Mouse (Mus musculus) left cerebral cortex, adult 2 months (tissue): ENCODE data around the gene Shroom2. TPM values are rescaled to one million over a fixed set of nuclear protein-coding genes. Genes with fewer than 3 reads are reported as not detected.
"Not testable (repeated sequence)": the region's sequence is repeated elsewhere in the genome, so short reads cannot be mapped to it uniquely, and the experiment has no call there.

ENCODE experiments used
- DNase-seq, 2 experiments: peaks; one replicate each; pipeline ENCODE4 v3.0.0; 2021 to 2022; ENCODE audit warnings: low spot score in 2 of 2, mixed read lengths in 1 of 2; ENCODE audit errors: extremely low spot score in 1 of 2
- H3K27ac ChIP-seq: fragments of 200-600 bp; 2 replicates; pipeline ENCODE4 v1.8.1; 2022
- H3K4me3 ChIP-seq: fragments of 200-600 bp; 2 replicates; pipeline ENCODE4 v1.8.1; 2022
- CTCF ChIP-seq: fragments of 200-600 bp; IDR thresholded peaks from 2 replicates; pipeline ENCODE4 v1.8.1; 2022; ENCODE audit warnings: antibody characterized with exemption, mild to moderate bottlenecking, moderate library complexity
- intact Hi-C: fragments of 180-260 bp; cut with DNase I; formaldehyde crosslinking; loops from one replicate; pipeline ENCODE4 v1.15.1; 2025
- total RNA-seq, 2 experiments: library from RNA; stranded (reverse); gene quantifications; 2 replicates each; pipeline ENCODE4 v1.2.3; 2021

The Shroom2 gene
- total RNA-seq, 2 experiments from 2014 or later: 96.7 to 104 TPM

DNA sequence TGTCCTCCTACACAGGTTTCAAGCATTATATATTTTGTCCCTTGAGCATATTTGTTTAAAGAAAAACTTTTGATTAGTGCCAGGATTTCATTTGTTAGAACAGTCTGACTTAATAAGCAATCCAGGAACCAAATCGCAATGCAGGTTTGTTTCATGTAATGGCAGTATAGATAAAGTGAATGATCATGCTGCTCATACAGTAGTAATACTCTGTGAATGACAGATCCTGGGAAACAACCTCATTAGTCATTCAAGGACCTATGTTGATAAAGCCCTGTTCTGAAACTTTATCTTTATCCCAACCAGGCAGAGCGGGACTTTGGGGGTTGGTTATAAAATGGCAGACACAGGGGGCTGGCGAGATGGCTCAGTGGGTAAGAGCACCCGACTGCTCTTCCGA is 13.0 kb downstream of the Shroom2 start:
- intact Hi-C loops: no loop called here

GRCm38 (mm10) chrX:152755819-152756218 is 13.4 kb downstream of the Shroom2 start:
- DNase-seq: no peak
- H3K4me3 ChIP-seq: no peak overlapping the region
- intact Hi-C loops: no loop called here
- no peak for TF ChIP-seq CTCF
- no peak overlapping the region for H3K27ac ChIP-seq

More for the DNA sequence above, 13.0 kb downstream of the Shroom2 start:
- Histone ChIP-seq H3K4me3 (no peak overlapping the region), H3K27ac (no peak overlapping the region)
- no peak for TF ChIP-seq CTCF
- no peak for DNase-seq

DNA sequence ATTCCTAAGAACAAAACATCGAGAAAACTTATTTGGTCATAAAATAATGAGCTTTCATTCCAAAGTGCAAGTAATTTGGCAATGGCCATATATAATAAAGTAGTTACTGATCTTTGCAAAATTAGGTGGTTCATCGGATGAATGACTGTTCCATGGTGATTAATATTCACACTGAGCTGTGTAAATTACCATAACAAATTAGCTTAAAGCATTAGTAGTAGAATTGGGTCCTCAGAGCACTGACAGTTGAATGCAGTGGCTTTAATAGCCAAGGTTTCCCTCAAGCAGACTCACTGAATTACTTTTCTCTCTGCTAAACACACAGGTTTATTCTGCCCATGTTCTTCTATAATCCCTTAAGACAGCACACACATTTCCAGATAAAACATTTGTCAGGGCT is 23.3 kb downstream of the Shroom2 start:
- Histone ChIP-seq H3K4me3 (no peak overlapping the region), H3K27ac (no peak overlapping the region)
- intact Hi-C loops: no loop called here
- DNase-seq: no peak
- TF ChIP-seq CTCF: no peak

GRCm38 (mm10) chrX:152743642-152744041 is 25.6 kb downstream of the Shroom2 start:
- H3K27ac ChIP-seq: no peak overlapping the region
- intact Hi-C loops: loop anchor here (1.0 kb wide), 1 partner anchor 8 kb away; no protein-coding TSS in a partner anchor
- no peak for TF ChIP-seq CTCF
- H3K4me3 ChIP-seq: no peak overlapping the region
- DNase-seq: no peak

- no peak overlapping the region for H3K4me3 ChIP-seq
- no peak for TF ChIP-seq CTCF
- intact Hi-C loops: no loop called here
- DNase-seq: no peak
- H3K27ac ChIP-seq: no peak overlapping the region
Measured at GRCm38 (mm10) chrX:152738759-152739368, 30.4 kb downstream of the Shroom2 start.

GRCm38 (mm10) chrX:152738191-152738590 is 31.1 kb downstream of the Shroom2 start:
- intact Hi-C loops: no loop called here
- DNase-seq: no peak
- Histone ChIP-seq H3K4me3 (no peak overlapping the region), H3K27ac (no peak overlapping the region)
- no peak for TF ChIP-seq CTCF

GRCm38 (mm10) chrX:152735283-152735682 is 34.0 kb downstream of the Shroom2 start:
- TF ChIP-seq CTCF: no peak
- intact Hi-C loops: loop anchor here (1.0 kb wide), 1 partner anchor 8 kb away; no protein-coding TSS in a partner anchor
- Histone ChIP-seq H3K4me3 (no peak overlapping the region), H3K27ac (no peak overlapping the region)
- no peak for DNase-seq

- no peak for DNase-seq
- Histone ChIP-seq H3K4me3 (no peak overlapping the region), H3K27ac (no peak overlapping the region)
- TF ChIP-seq CTCF: no peak
- intact Hi-C loops: no loop called here
Measured at GRCm38 (mm10) chrX:152716693-152717092, 52.6 kb downstream of the Shroom2 start.

DNA sequence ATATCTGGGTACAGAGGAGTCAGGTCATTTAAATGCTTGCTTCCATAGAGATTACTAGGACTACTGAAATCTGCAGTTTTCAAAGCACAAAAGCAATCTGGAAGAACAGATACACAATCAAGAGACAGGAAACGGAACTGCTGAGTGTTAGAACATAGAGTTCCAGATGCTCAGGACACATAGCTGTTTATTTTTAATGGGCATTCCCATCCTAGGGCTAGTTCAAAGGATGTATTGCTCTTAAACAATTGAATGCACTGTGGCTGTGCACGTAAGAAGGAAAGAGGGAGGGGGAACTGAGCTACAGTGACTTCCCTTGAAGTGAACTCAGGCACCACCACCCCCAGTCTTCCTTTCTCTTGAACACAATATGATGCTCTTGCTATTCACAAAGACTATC is 58.5 kb downstream of the Shroom2 start:
- DNase-seq, H3K4me3 ChIP-seq, intact Hi-C loops, H3K27ac ChIP-seq: not testable (repeated sequence)

GRCm38 (mm10) chrX:152708359-152708758 is 60.9 kb downstream of the Shroom2 start:
- intact Hi-C loops: loop anchor here (1.0 to 5.0 kb wide), 2 partner anchors 59 to 113 kb away; partner anchors contain the start of gene Shroom2

GRCm38 (mm10) chrX:152705397-152705796 is 63.9 kb downstream of the Shroom2 start:
- peak; percentile 13 to 14 for DNase-seq
- H3K27ac ChIP-seq: no peak overlapping the region
- no peak overlapping the region for H3K4me3 ChIP-seq
- TF ChIP-seq CTCF: peak; percentile 64
- intact Hi-C loops: loop anchor here (1.0 to 5.0 kb wide), 2 partner anchors 62 to 114 kb away; partner anchors contain the start of gene Shroom2

More at GRCm38 (mm10) chrX:152708359-152708758, 60.9 kb downstream of the Shroom2 start:
- Histone ChIP-seq H3K4me3 (no peak overlapping the region), H3K27ac (no peak overlapping the region)
- TF ChIP-seq CTCF: no peak
- no peak for DNase-seq

DNA sequence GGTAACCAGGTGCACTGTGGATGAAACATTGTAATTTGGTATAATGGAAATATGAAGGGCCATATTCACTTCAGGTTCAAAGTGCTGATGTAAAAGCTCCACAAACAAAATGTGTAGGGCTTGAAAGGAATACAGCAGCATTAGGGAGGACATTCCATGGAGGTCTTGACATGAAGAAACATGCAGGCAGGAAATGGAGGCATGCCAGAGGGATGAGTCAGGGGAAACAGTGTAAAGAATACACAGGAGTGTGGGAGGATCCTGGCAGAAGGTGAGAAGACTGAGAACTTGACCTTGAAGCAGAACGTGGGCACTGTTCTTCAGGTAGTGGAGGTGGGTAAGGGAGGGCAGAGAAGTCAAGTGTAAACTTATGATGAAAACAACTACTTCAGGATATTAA is 65.6 kb downstream of the Shroom2 start:
- no peak for TF ChIP-seq CTCF
- no peak overlapping the region for H3K27ac ChIP-seq
- H3K4me3 ChIP-seq: no peak overlapping the region
- DNase-seq: no peak
- intact Hi-C loops: no loop called here

DNA sequence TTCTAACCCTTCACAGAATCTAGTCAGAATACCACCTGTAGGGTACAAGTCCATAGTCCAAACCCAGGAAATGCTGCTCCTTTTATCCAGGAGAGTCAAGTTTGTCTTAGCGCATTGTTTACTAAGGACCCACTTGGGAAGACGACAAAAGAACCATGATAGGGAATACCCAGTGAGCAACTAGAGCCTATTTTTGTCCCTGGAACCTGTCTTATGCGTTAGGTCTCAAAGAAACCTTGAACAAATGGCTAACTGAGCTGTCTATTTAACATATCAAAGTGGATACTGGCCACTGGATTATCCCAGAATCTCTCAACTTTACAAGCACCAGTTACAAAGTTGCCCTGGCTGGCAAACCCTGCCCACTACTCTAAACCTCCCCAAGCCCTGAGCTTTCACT is 67.6 kb downstream of the Shroom2 start:
- no peak for DNase-seq
- no peak overlapping the region for H3K4me3 ChIP-seq
- intact Hi-C loops: no loop called here

More for the DNA sequence above, 67.6 kb downstream of the Shroom2 start:
- no peak overlapping the region for H3K27ac ChIP-seq
- TF ChIP-seq CTCF: no peak
